In the genomic region with DNA sequence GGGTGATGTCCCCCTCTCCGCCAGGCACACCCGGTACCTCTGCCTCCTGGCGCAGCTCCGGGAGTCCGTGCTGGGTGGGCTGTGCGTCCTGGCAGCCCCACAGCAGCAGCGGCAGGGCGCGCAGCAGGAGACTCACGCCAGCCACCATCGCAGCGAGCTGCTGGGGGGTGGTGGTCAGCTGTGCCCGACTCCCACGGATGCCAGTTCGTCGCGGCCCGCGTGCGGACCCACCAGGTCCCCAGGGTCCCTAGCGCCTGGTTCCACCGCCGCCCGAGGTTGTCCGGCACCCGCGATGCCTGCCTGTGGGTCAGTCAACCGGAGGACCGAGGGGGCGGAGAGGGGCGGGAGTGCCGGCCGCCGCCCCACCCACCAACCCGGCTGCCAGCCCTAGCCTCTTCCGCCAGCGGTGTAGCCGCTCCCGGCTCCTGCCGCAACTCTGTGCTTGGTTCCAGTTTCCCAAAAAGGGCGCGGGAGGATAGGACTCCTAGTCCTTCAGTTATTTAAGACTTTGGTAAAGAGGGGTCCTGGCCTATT, we compare ENCODE assay signal across 8 mouse cellular contexts. TPM values are rescaled to one million over a fixed set of nuclear protein-coding genes. Genes with fewer than 3 reads are reported as not detected.
DNase-seq lines count a peak whose midpoint lies in the region; ATAC-seq and TF ChIP-seq lines count a peak whose summit lies in the region.

A gene (minus strand): TSS at position 361 of the 534 bp plus-strand sequence.

- H3K27me3 ChIP-seq in embryonic facial prominence, embryonic 13.5 days = peaks cover 40% of the 10 kb centered on the region
- peaks cover 29% of the 10 kb centered on the region for H3K27me3 ChIP-seq in heart, embryonic 14.5 days (ENCODE audit: control insufficient read depth, insufficient read depth, low read length)
- H3K27me3 ChIP-seq in kidney, postnatal 0 days (ENCODE audit: insufficient read depth, low read length) = peaks cover 3% of the 10 kb centered on the region; the same call in 1 of the 2 replicates
- H3K27me3 ChIP-seq in stomach, embryonic 15.5 days (replicated peaks) = peaks cover 14% of the 10 kb centered on the region

- DNase-seq in B cell, adult 2 months = peak; percentile 46 to 47
- DNase-seq in R1 (ENCODE audit: low read depth, low spot score) = peak; percentile 23
- peak; percentile 67 for DNase-seq in kidney, postnatal 0 days (ENCODE audit: low spot score)
- DNase-seq in lung, postnatal 36 days = peak; percentile 81
- DNase-seq in layer of hippocampus, adult 9-11 months = no peak

- no peak for TF ChIP-seq CTCF in kidney, postnatal 0 days (IDR thresholded peaks at IDR 0.05; ENCODE audit: low read depth)

- peak within 1 kb of the TSS; percentile 61 for H3K4me3 ChIP-seq in embryonic facial prominence, embryonic 13.5 days
- peak within 1 kb of the TSS; percentile 57 to 72 for H3K4me3 ChIP-seq in heart, embryonic 14.5 days (ENCODE audit: control insufficient read depth in 1 of 2, insufficient read depth in 1 of 2, low read depth in 1 of 2, low read length in 2 of 2)
- H3K4me3 ChIP-seq in kidney, postnatal 0 days (replicated peaks; ENCODE audit: low read depth, low read length) = peak within 1 kb of the TSS; percentile 59
- H3K4me3 ChIP-seq in stomach, embryonic 15.5 days (replicated peaks) = peak within 1 kb of the TSS; percentile 61

- peak within 1 kb of the TSS; percentile 96 for H3K4me2 ChIP-seq in embryonic facial prominence, embryonic 13.5 days
- H3K4me2 ChIP-seq in heart, embryonic 14.5 days (ENCODE audit: low read length) = peak within 1 kb of the TSS; percentile 96
- H3K4me2 ChIP-seq in kidney, postnatal 0 days (ENCODE audit: low read length) = peak within 1 kb of the TSS; percentile 97
- peak within 1 kb of the TSS; percentile 96 for H3K4me2 ChIP-seq in stomach, embryonic 15.5 days

- H3K9me3 ChIP-seq in embryonic facial prominence, embryonic 13.5 days = no peaks in the 10 kb centered on the region
- H3K9me3 ChIP-seq in heart, embryonic 14.5 days (ENCODE audit: control insufficient read depth, low read length) = no peaks in the 10 kb centered on the region
- H3K9me3 ChIP-seq in kidney, postnatal 0 days (replicated peaks; ENCODE audit: low read length) = no peaks in the 10 kb centered on the region
- no peaks in the 10 kb centered on the region for H3K9me3 ChIP-seq in stomach, embryonic 15.5 days

- ATAC-seq in embryonic facial prominence, embryonic 13.5 days (ENCODE audit: insufficient number of reproducible peaks, insufficient read depth, low FRiP score, low TSS enrichment, low read depth) = no peak
- 0 out of 2 replicates have a peak, but pooled peaks have one; percentile 11 for ATAC-seq in heart, embryonic 14.5 days (ENCODE audit: insufficient number of reproducible peaks, insufficient read depth, low FRiP score, low read depth)
- ATAC-seq in kidney, postnatal 0 days (replicated peaks; ENCODE audit: low FRiP score, low read depth) = peak; percentile 46; the same call in 1 of the 2 replicates
- peak; percentile 70; the same call in 1 of the 2 replicates for ATAC-seq in stomach, embryonic 15.5 days (ENCODE audit: insufficient read depth, low FRiP score, low read depth)

- H3K36me3 ChIP-seq in embryonic facial prominence, embryonic 13.5 days = no peaks in the 10 kb centered on the region
- no peaks in the 10 kb centered on the region for H3K36me3 ChIP-seq in heart, embryonic 14.5 days (ENCODE audit: control insufficient read depth, insufficient read depth, low read length)
- no peaks in the 10 kb centered on the region for H3K36me3 ChIP-seq in kidney, postnatal 0 days (ENCODE audit: insufficient read depth, low read length)
- no peaks in the 10 kb centered on the region for H3K36me3 ChIP-seq in stomach, embryonic 15.5 days

- H3K9ac ChIP-seq in embryonic facial prominence, embryonic 13.5 days = peak within 1 kb of the TSS; percentile 76
- H3K9ac ChIP-seq in heart, embryonic 14.5 days (ENCODE audit: low read length) = peak within 1 kb of the TSS; percentile 72
- peak within 1 kb of the TSS; percentile 60 for H3K9ac ChIP-seq in kidney, postnatal 0 days (ENCODE audit: low read depth, low read length)
- peak within 1 kb of the TSS; percentile 51 for H3K9ac ChIP-seq in stomach, embryonic 15.5 days

- H3K27ac ChIP-seq in embryonic facial prominence, embryonic 13.5 days = no peak within 1 kb of the TSS
- no peak within 1 kb of the TSS for H3K27ac ChIP-seq in heart, embryonic 14.5 days (replicated peaks in 1 of 2; ENCODE audit: control insufficient read depth in 1 of 2, insufficient read depth in 1 of 2, low read depth in 2 of 2, low read length in 2 of 2)
- no peak within 1 kb of the TSS for H3K27ac ChIP-seq in kidney, postnatal 0 days
- H3K27ac ChIP-seq in stomach, embryonic 15.5 days = no peak within 1 kb of the TSS

- under 1% methylated on average over 41 of the region's 42 CpGs for WGBS in embryonic facial prominence, embryonic 13.5 days
- under 1% methylated on average over 40 of the region's 42 CpGs for whole genome bisulfite sequencing in heart, embryonic 14.5 days
- 0% methylated on average over 40 of the region's 42 CpGs for WGBS in kidney, postnatal 0 days
- under 1% methylated on average over 39 of the region's 42 CpGs for WGBS in stomach, embryonic 15.5 days

- H3K4me1 ChIP-seq in embryonic facial prominence, embryonic 13.5 days = peaks cover 38% of the 10 kb centered on the region
- peaks cover 24 to 42% of the 10 kb centered on the region in 2 experiments for H3K4me1 ChIP-seq in heart, embryonic 14.5 days (ENCODE audit: control insufficient read depth in 2 of 2, insufficient read depth in 2 of 2, low read length in 2 of 2)
- peaks cover 5% of the 10 kb centered on the region; the same call in 1 of the 2 replicates for H3K4me1 ChIP-seq in kidney, postnatal 0 days (replicated peaks; ENCODE audit: insufficient read depth, low read length)
- no peaks in the 10 kb centered on the region for H3K4me1 ChIP-seq in stomach, embryonic 15.5 days

RNA-seq across cellular contexts. Expression of the gene that starts here (rescaled TPM):
- polyA plus RNA-seq in embryonic facial prominence, embryonic 13.5 days (2015; fragmentation: Nextera tagmentation; extraction: Ambion mirVana) = 2.6 and 2.9 TPM in 2 replicates
- polyA plus RNA-seq in heart, embryonic 14.5 days (2014; fragmentation: Nextera tagmentation; extraction: Ambion mirVana) = 3.7 and 4.0 TPM in 2 replicates
- polyA plus RNA-seq in kidney, postnatal 0 days (2015; fragmentation: Nextera tagmentation; extraction: Ambion mirVana) = 1.9 and 2.2 TPM in 2 replicates
- polyA plus RNA-seq in stomach, embryonic 15.5 days (2015; fragmentation: Nextera tagmentation; extraction: Ambion mirVana) = 2.4 and 3.1 TPM in 2 replicates
